Mouse (Mus musculus) kidney, postnatal 0 days (tissue): ENCODE data around the gene Il3. TPM values are rescaled to one million over a fixed set of nuclear protein-coding genes. Genes with fewer than 3 reads are reported as not detected.

Experiments used
- ATAC-seq: fragments of 200-750 bp; cut with Nextera tagmentation; replicated peaks from 2 replicates; pipeline ENCODE4 v1.8.0; 2017; ENCODE audit warnings: low read depth, moderate number of reproducible peaks, moderate TSS enrichment, moderate library complexity; ENCODE audit not compliant: low FRiP score
- DNase-seq: peaks from one replicate; pipeline ENCODE4 v3.0.0-alpha.2; 2016; ENCODE audit warnings: low spot score
- H3K27ac ChIP-seq: fragments of 300-500 bp; sonication (generic); 2 replicates; pipeline ENCODE4 v1.5.1; 2014; ENCODE audit warnings: mild to moderate bottlenecking
- H3K27me3 ChIP-seq: fragments of 300-500 bp; sonication (generic); 2 replicates; pipeline ENCODE4 v1.6.1; 2014; ENCODE audit warnings: low read length, mixed read lengths; ENCODE audit not compliant: insufficient read depth
- H3K36me3 ChIP-seq: fragments of 300-500 bp; sonication (generic); 2 replicates; pipeline ENCODE4 v1.6.1; 2014; ENCODE audit warnings: low read length, mixed read lengths; ENCODE audit not compliant: insufficient read depth
- H3K4me1 ChIP-seq: fragments of 300-500 bp; sonication (generic); replicated peaks from 2 replicates; pipeline ENCODE4 v1.6.1; 2014; ENCODE audit warnings: antibody characterized with exemption, low read length, mixed read lengths; ENCODE audit not compliant: insufficient read depth
- H3K4me2 ChIP-seq: fragments of 300-500 bp; sonication (generic); 2 replicates; pipeline ENCODE4 v1.6.1; 2014; ENCODE audit warnings: mild to moderate bottlenecking, low read length, moderate library complexity, mixed read lengths
- H3K4me3 ChIP-seq: fragments of 300-500 bp; sonication (generic); replicated peaks from 2 replicates; pipeline ENCODE4 v1.5.1; 2014; ENCODE audit warnings: low read depth, low read length
- H3K9ac ChIP-seq: fragments of 300-500 bp; sonication (generic); 2 replicates; pipeline ENCODE4 v1.6.1; 2014; ENCODE audit warnings: low read depth, low read length
- H3K9me3 ChIP-seq: fragments of 300-500 bp; sonication (generic); replicated peaks from 2 replicates; pipeline ENCODE4 v1.6.1; 2016; ENCODE audit warnings: low read length, inconsistent platforms, mixed read lengths
- CTCF ChIP-seq: IDR thresholded peaks from 2 replicates; pipeline ENCODE4 v1.5.1; 2016; ENCODE audit warnings: antibody characterized with exemption, low read depth, mild to moderate bottlenecking, moderate library complexity
- WGBS: fragments of 180-500 bp; shearing (Covaris S2); extraction: QIAGEN DNeasy Blood & Tissue Kit; methylation state at CpG from one replicate; pipeline ENCODE4 v1.1.7; 2014; 5-methylcytosine and 5-hydroxymethylcytosine counted together
- polyA plus RNA-seq: library from polyadenylated mRNA; unstranded; fragments of >200 nt; fragmentation: Nextera tagmentation; extraction: Ambion mirVana; gene quantifications from 2 replicates; pipeline ENCODE4 v1.2.1, GENCODE M21; 2015

The Il3 gene
- polyA plus RNA-seq, 1 experiment from 2014 or later, result not detected

GRCm38 (mm10) chr11:54256624-54257376 lies 10.3 kb downstream of the Il3 start:
- Histone ChIP-seq H3K9me3 (no peaks in the 10 kb centered on the region), H3K4me3 (no peak overlapping the region), H3K27me3 (no peaks in the 10 kb centered on the region), H3K9ac (no peak overlapping the region), H3K4me1 (no peaks in the 10 kb centered on the region), H3K36me3 (no peaks in the 10 kb centered on the region), H3K4me2 (no peak overlapping the region), H3K27ac (no peak overlapping the region)
- peak; percentile 81 for TF ChIP-seq CTCF
- DNase-seq, result peak; percentile 75
- WGBS, result 73% methylated on average over 3 of the region's 3 CpGs
- no peak for ATAC-seq

GRCm38 (mm10) chr11:54254114-54254513 lies 13.0 kb downstream of the Il3 start:
- Histone ChIP-seq H3K4me2 (no peak overlapping the region), H3K27me3 (no peaks in the 10 kb centered on the region), H3K36me3 (no peaks in the 10 kb centered on the region), H3K4me3 (no peak overlapping the region), H3K9me3 (no peaks in the 10 kb centered on the region), H3K9ac (no peak overlapping the region), H3K4me1 (no peaks in the 10 kb centered on the region), H3K27ac (no peak overlapping the region)
- ATAC-seq, result no peak
- peak; percentile 32 for DNase-seq
- TF ChIP-seq CTCF, result peak; percentile 53
- WGBS, result 41% methylated on average over 4 of the region's 4 CpGs

DNA sequence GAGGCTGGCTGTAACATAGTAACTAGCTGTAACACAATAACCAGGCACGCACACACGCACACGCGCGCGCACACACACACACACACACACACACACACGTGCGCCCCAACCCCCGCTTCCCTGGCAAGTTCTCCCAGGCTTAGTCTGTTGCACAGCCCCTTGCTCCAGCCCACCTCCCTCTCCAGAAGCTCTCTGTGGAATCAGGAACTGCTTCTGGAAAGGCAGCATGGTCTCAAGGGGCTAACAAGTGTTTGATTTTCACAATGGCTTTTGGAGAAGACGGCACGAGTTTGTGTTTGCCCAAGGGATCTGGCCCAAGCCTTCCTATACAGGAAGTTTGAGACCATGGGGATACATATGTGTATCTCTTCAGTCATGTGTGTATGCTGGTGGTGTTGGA lies 16.5 kb downstream of the Il3 start:
- no peak overlapping the region for H3K4me2 ChIP-seq
- 91% methylated on average over 11 of the region's 11 CpGs for WGBS

DNA sequence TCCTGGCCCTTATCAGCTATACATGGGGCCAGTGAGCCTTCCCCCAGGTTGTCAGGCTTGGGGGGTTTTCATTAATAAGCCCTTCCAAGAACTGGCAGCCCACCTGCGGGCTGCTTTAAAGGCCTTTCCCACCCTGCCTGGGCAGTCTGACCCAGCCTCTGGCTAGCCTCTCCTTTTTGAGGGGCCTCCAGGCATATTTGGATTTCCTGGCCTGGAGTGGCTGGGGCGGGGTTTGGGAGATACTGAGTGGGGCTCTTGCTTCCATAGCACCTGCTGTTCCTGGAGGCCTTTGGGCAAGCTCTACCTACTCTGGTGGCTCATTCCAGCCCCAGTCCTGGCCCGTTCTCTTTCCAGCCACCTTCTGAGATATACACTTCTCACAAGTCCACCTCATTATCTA lies 17.3 kb downstream of the Il3 start:
- ATAC-seq (no peak), DNase-seq (no peak)
- no peaks in the 10 kb centered on the region for H3K36me3 ChIP-seq
- no peaks in the 10 kb centered on the region for H3K27me3 ChIP-seq
- H3K9ac ChIP-seq, result no peak overlapping the region
- no peak overlapping the region for H3K4me2 ChIP-seq
- H3K9me3 ChIP-seq, result no peaks in the 10 kb centered on the region
- 85% methylated on average over 3 of the region's 3 CpGs for WGBS
- H3K4me1 ChIP-seq, result no peaks in the 10 kb centered on the region
- H3K27ac ChIP-seq, result no peak overlapping the region
- TF ChIP-seq CTCF, result no peak
- no peak overlapping the region for H3K4me3 ChIP-seq

More for the DNA sequence above, 16.5 kb downstream of the Il3 start:
- no peak overlapping the region for H3K4me3 ChIP-seq
- no peaks in the 10 kb centered on the region for H3K4me1 ChIP-seq
- H3K27ac ChIP-seq, result no peak overlapping the region
- no peaks in the 10 kb centered on the region for H3K27me3 ChIP-seq
- no peaks in the 10 kb centered on the region for H3K36me3 ChIP-seq
- DNase-seq (no peak), ATAC-seq (no peak)
- no peak for TF ChIP-seq CTCF
- H3K9ac ChIP-seq, result no peak overlapping the region
- no peaks in the 10 kb centered on the region for H3K9me3 ChIP-seq

GRCm38 (mm10) chr11:54248940-54249717 lies 17.9 kb downstream of the Il3 start, which contains the start of gene Csf2:
TSS of gene Csf2 (minus strand) at chr11:54249667.
- H3K9me3 ChIP-seq, result no peaks in the 10 kb centered on the region
- no peaks in the 10 kb centered on the region for H3K4me1 ChIP-seq
- no peak within 1 kb of the TSS for H3K9ac ChIP-seq
- no peak within 1 kb of the TSS for H3K4me3 ChIP-seq
- H3K27ac ChIP-seq, result no peak within 1 kb of the TSS
- no peaks in the 10 kb centered on the region for H3K36me3 ChIP-seq
- no peak within 1 kb of the TSS for H3K4me2 ChIP-seq
- DNase-seq, result no peak
- no peak for ATAC-seq
- 71% methylated on average over 11 of the region's 11 CpGs for WGBS
- no peaks in the 10 kb centered on the region for H3K27me3 ChIP-seq
- no peak for TF ChIP-seq CTCF

DNA sequence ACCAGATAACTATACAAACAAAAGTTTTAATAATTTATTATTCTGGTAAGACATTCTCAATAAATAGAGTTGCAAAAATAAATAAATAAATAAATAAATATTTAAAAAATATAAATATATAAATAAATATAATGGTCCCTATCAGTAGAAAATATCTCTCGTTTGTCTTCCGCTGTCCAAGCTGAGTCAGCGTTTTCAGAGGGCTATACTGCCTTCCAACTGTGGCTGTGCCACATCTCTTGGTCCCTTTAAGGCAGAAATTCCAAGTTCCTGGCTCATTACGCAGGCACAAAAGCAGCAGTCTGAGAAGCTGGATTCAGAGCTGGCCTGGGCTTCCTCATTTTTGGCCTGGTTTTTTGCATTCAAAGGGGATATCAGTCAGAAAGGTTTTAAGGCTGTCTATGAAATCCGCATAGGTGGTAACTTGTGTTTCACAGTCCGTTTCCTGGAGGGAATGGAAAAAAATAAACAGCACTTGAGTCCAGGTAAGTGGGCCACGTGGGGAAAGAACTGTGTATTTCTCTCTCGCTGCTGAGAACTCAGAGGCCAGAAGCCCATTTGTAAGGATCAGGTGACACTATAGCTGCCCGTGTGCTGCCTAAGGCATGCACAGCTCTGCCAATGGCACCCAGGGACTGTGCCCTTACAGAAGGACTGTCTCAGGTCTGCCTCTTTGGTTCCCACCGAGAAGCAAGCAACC lies 19.7 kb downstream of the Il3 start:
- Histone ChIP-seq H3K4me2 (no peak overlapping the region), H3K4me3 (no peak overlapping the region), H3K27ac (no peak overlapping the region), H3K36me3 (no peaks in the 10 kb centered on the region), H3K9me3 (no peaks in the 10 kb centered on the region), H3K27me3 (no peaks in the 10 kb centered on the region), H3K9ac (no peak overlapping the region), H3K4me1 (no peaks in the 10 kb centered on the region)
- WGBS, result 67% methylated on average over 10 of the region's 10 CpGs
- ATAC-seq, result no peak
- DNase-seq, result no peak
- no peak for TF ChIP-seq CTCF
